Mouse (Mus musculus) hindbrain, embryonic 13.5 days (tissue): ENCODE measurements at regions not wholly inside any gene's neighbourhood (a gene's known extent, or its start where the extent isn't known, plus 50 kb on each side); places are given as distances from the start of the nearest gene placed in this dataset.

ENCODE experiments used
- ATAC-seq: fragments of 200-750 bp; cut with Nextera tagmentation; 2 replicates; pipeline ENCODE4 v1.8.0; 2017; ENCODE audit warnings: moderate TSS enrichment; ENCODE audit not compliant: low FRiP score
- H3K27ac ChIP-seq: fragments of 300-500 bp; sonication (generic); 2 replicates; pipeline ENCODE4 v1.5.1; 2015; ENCODE audit warnings: inconsistent platforms, mild to moderate bottlenecking, moderate library complexity
- H3K27me3 ChIP-seq: fragments of 300-500 bp; sonication (generic); 2 replicates; pipeline ENCODE4 v1.6.1; 2015; ENCODE audit warnings: mild to moderate bottlenecking, inconsistent platforms
- H3K36me3 ChIP-seq: fragments of 300-500 bp; sonication (generic); 2 replicates; pipeline ENCODE4 v1.6.1; 2015; ENCODE audit warnings: mild to moderate bottlenecking, inconsistent platforms
- H3K4me1 ChIP-seq: fragments of 300-500 bp; sonication (generic); replicated peaks from 2 replicates; pipeline ENCODE4 v1.6.1; 2015; ENCODE audit warnings: inconsistent platforms
- H3K4me2 ChIP-seq: fragments of 300-500 bp; sonication (generic); 2 replicates; pipeline ENCODE4 v1.6.1; 2015; ENCODE audit warnings: inconsistent platforms, mild to moderate bottlenecking, moderate library complexity
- H3K4me3 ChIP-seq: fragments of 300-500 bp; sonication (generic); 2 replicates; pipeline ENCODE4 v1.5.1; 2015; ENCODE audit warnings: mild to moderate bottlenecking, inconsistent platforms
- H3K9ac ChIP-seq: fragments of 300-500 bp; sonication (generic); 2 replicates; pipeline ENCODE4 v1.6.1; 2015; ENCODE audit warnings: mild to moderate bottlenecking, inconsistent platforms
- H3K9me3 ChIP-seq: fragments of 300-500 bp; sonication (generic); 2 replicates; pipeline ENCODE4 v1.6.1; 2016; ENCODE audit warnings: inconsistent platforms
- WGBS: fragments of 180-500 bp; shearing (Covaris S2); methylation state at CpG from one replicate; pipeline ENCODE4 v1.1.7; 2015; 5-methylcytosine and 5-hydroxymethylcytosine counted together

- H3K36me3 ChIP-seq, result no peaks in the 10 kb centered on the region
- H3K9me3 ChIP-seq, result no peaks in the 10 kb centered on the region
- 0 out of 2 replicates have a peak overlapping the region, but pooled peaks have one; percentile 70 for H3K27ac ChIP-seq
- WGBS, result 6% methylated on average over 4 of the region's 4 CpGs
- H3K4me1 ChIP-seq, result peaks cover 31% of the 10 kb centered on the region
- no peak overlapping the region for H3K4me3 ChIP-seq
- H3K4me2 ChIP-seq, result no peak overlapping the region
- no peak overlapping the region for H3K9ac ChIP-seq
- no peak for ATAC-seq
- no peaks in the 10 kb centered on the region for H3K27me3 ChIP-seq
Observed at GRCm38 (mm10) chr19:21166939-21167338, 105.1 kb upstream of the Zfand5 start.

DNA sequence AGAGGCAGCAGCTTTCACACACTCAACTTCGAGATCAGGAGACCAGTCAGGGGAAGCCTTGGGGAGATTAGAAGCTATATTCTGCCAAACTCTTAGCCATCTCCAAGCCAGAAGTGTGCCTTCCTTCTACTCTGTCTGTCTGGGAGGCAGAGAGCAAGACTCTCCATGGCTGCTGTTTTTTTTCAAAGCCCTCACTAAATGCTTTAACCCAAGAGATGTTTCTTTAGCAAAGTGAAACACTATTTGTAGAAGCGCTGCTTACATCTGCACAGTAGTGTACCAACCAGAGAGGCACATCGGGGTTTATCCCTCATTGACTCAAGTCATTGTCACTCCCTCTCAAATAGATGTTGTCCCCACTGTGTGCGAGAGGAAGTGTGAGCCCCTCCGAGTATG lies 105.6 kb upstream of the Zfand5 start:
- ATAC-seq, result 0 out of 2 replicates have a peak, but pooled peaks have one; percentile 22
- Histone ChIP-seq H3K9me3 (no peaks in the 10 kb centered on the region), H3K4me1 (peaks cover 31% of the 10 kb centered on the region), H3K9ac (no peak overlapping the region), H3K36me3 (no peaks in the 10 kb centered on the region), H3K4me3 (no peak overlapping the region), H3K27ac (peak overlapping the region; percentile 70), H3K27me3 (no peaks in the 10 kb centered on the region), H3K4me2 (peak overlapping the region; percentile 25)
- WGBS, result 25% methylated on average over 5 of the region's 5 CpGs

GRCm38 (mm10) chr19:21165763-21166464 lies 106.2 kb upstream of the Zfand5 start:
- peak overlapping the region; percentile 25 for H3K4me2 ChIP-seq
- H3K9me3 ChIP-seq, result no peaks in the 10 kb centered on the region
- no peaks in the 10 kb centered on the region for H3K27me3 ChIP-seq
- no peak overlapping the region for H3K4me3 ChIP-seq
- no peaks in the 10 kb centered on the region for H3K36me3 ChIP-seq
- peak overlapping the region; percentile 70 for H3K27ac ChIP-seq
- no peak overlapping the region for H3K9ac ChIP-seq
- 6% methylated on average over 10 of the region's 10 CpGs for WGBS
- peak; percentile 79 for ATAC-seq
- peaks cover 33% of the 10 kb centered on the region for H3K4me1 ChIP-seq

- Histone ChIP-seq H3K9ac (no peak overlapping the region), H3K4me1 (peaks cover 38% of the 10 kb centered on the region), H3K4me2 (no peak overlapping the region), H3K27ac (no peak overlapping the region), H3K9me3 (no peaks in the 10 kb centered on the region), H3K27me3 (no peaks in the 10 kb centered on the region), H3K36me3 (no peaks in the 10 kb centered on the region), H3K4me3 (no peak overlapping the region)
- no peak for ATAC-seq
- WGBS, result 81% methylated on average over 2 of the region's 2 CpGs
Observed at GRCm38 (mm10) chr19:21163978-21164377, 108.1 kb upstream of the Zfand5 start.

GRCm38 (mm10) chr19:21160946-21161345 lies 111.1 kb upstream of the Zfand5 start:
- no peak overlapping the region for H3K9ac ChIP-seq
- ATAC-seq, result no peak
- no peaks in the 10 kb centered on the region for H3K36me3 ChIP-seq
- no peak overlapping the region for H3K4me2 ChIP-seq
- no peaks in the 10 kb centered on the region for H3K27me3 ChIP-seq
- H3K9me3 ChIP-seq, result no peaks in the 10 kb centered on the region
- H3K27ac ChIP-seq, result no peak overlapping the region
- peaks cover 21% of the 10 kb centered on the region for H3K4me1 ChIP-seq
- no peak overlapping the region for H3K4me3 ChIP-seq
- WGBS, result 4% methylated on average over 4 of the region's 4 CpGs

GRCm38 (mm10) chr19:21159189-21160137 lies 112.6 kb upstream of the Zfand5 start:
- peaks cover 7% of the 10 kb centered on the region for H3K4me1 ChIP-seq
- ATAC-seq, result no peak
- no peak overlapping the region for H3K4me2 ChIP-seq
- no peak overlapping the region for H3K27ac ChIP-seq
- H3K4me3 ChIP-seq, result no peak overlapping the region
- 57% methylated on average over 8 of the region's 8 CpGs for WGBS
- H3K9me3 ChIP-seq, result no peaks in the 10 kb centered on the region
- no peaks in the 10 kb centered on the region for H3K27me3 ChIP-seq
- no peaks in the 10 kb centered on the region for H3K36me3 ChIP-seq
- H3K9ac ChIP-seq, result no peak overlapping the region

DNA sequence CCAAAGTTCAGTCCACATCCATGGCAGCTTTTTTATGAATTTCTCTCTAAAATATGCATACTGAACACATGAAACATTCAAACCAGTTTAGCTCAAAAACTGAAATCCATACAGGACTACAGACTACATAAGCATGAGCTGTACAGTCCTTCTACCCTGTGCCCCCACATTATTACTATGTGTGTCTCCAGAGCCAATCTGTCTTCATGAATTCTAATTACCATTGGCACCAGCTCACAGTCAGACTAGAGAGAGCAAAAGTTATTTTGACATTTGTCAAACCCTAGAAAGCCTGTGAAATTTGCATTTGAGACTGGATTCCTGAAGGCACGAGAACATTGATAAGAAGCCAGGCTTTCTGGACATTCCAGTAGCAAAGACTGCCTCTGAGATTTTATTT lies 117.9 kb upstream of the Zfand5 start:
- ATAC-seq, result no peak
- Histone ChIP-seq H3K36me3 (no peaks in the 10 kb centered on the region), H3K4me3 (no peak overlapping the region), H3K4me1 (no peaks in the 10 kb centered on the region), H3K9ac (no peak overlapping the region), H3K4me2 (no peak overlapping the region), H3K27me3 (no peaks in the 10 kb centered on the region), H3K9me3 (no peaks in the 10 kb centered on the region), H3K27ac (no peak overlapping the region)
- 37% methylated on average over 1 of the region's 1 CpGs for WGBS

DNA sequence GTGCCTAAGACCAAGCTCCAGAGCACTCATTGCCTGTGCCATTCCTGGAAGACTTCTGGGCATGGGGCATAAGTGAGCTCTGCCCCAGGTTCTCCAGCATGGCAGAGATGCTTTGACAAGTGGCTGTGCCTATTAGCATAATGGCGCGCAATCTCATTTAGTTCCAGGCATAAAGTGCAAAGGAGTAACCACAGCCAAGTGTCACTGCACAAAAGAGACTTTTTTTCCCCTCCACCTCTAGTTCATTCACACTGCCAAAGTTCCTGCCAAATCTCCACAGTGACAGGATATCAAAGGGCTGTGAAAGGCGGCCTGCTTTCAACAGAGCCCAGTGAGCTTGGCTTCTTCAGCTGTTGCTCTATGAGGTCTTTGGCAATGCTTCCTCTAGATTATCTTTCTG lies 120.1 kb upstream of the Zfand5 start:
- no peaks in the 10 kb centered on the region for H3K27me3 ChIP-seq
- peak; percentile 82 for ATAC-seq
- H3K4me3 ChIP-seq, result no peak overlapping the region
- no peaks in the 10 kb centered on the region for H3K4me1 ChIP-seq
- no peaks in the 10 kb centered on the region for H3K9me3 ChIP-seq
- H3K27ac ChIP-seq, result no peak overlapping the region
- H3K36me3 ChIP-seq, result no peaks in the 10 kb centered on the region
- no peak overlapping the region for H3K9ac ChIP-seq
- 13% methylated on average over 3 of the region's 3 CpGs for WGBS
- H3K4me2 ChIP-seq, result no peak overlapping the region

- WGBS, result 75% methylated on average over 3 of the region's 3 CpGs
- H3K27ac ChIP-seq, result no peak overlapping the region
- no peak overlapping the region for H3K9ac ChIP-seq
- H3K4me3 ChIP-seq, result no peak overlapping the region
- H3K36me3 ChIP-seq, result no peaks in the 10 kb centered on the region
- H3K4me1 ChIP-seq, result no peaks in the 10 kb centered on the region
- no peak overlapping the region for H3K4me2 ChIP-seq
- H3K27me3 ChIP-seq, result no peaks in the 10 kb centered on the region
- no peaks in the 10 kb centered on the region for H3K9me3 ChIP-seq
- no peak for ATAC-seq
Observed at GRCm38 (mm10) chr19:21150849-21151248, 121.2 kb upstream of the Zfand5 start.

DNA sequence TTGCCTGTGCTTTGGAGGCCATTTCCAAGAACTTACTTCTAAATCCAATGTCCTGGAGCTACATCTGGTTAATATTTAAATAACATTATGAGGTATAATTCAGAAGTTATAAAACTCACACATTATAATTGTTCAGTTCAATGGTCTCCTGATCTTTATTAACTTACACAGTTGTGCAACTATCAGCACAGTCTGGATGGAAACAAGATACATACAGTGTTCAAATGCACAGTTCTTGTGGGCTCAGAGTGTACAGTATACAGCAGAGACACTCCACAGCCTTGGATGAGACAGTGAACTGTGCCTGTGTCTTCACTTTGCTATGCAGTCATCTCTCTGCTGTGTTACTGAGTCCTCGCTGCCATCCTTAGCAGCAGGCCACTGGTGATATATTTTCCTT lies 121.8 kb upstream of the Zfand5 start:
- Histone ChIP-seq H3K36me3 (no peaks in the 10 kb centered on the region), H3K27ac (no peak overlapping the region), H3K9ac (no peak overlapping the region), H3K4me2 (no peak overlapping the region), H3K4me3 (no peak overlapping the region), H3K27me3 (no peaks in the 10 kb centered on the region), H3K9me3 (no peaks in the 10 kb centered on the region), H3K4me1 (no peaks in the 10 kb centered on the region)
- ATAC-seq, result no peak
- WGBS, result 95% methylated on average over 1 of the region's 1 CpGs

GRCm38 (mm10) chr19:21146860-21147390 lies 125.2 kb upstream of the Zfand5 start:
- H3K4me3 ChIP-seq, result no peak overlapping the region
- H3K27me3 ChIP-seq, result no peaks in the 10 kb centered on the region
- WGBS, result 90% methylated on average over 4 of the region's 4 CpGs
- ATAC-seq, result no peak
- no peaks in the 10 kb centered on the region for H3K36me3 ChIP-seq
- H3K27ac ChIP-seq, result no peak overlapping the region
- H3K9me3 ChIP-seq, result no peaks in the 10 kb centered on the region
- no peak overlapping the region for H3K4me2 ChIP-seq
- no peak overlapping the region for H3K9ac ChIP-seq
- no peaks in the 10 kb centered on the region; the same call in 1 of the 2 replicates for H3K4me1 ChIP-seq

GRCm38 (mm10) chr19:21144659-21145283 lies 127.3 kb upstream of the Zfand5 start:
- no peak overlapping the region for H3K27ac ChIP-seq
- no peaks in the 10 kb centered on the region for H3K9me3 ChIP-seq
- 20% methylated on average over 13 of the region's 13 CpGs for WGBS
- no peaks in the 10 kb centered on the region for H3K27me3 ChIP-seq
- no peak overlapping the region for H3K9ac ChIP-seq
- no peaks in the 10 kb centered on the region; the same call in 1 of the 2 replicates for H3K4me1 ChIP-seq
- no peak overlapping the region for H3K4me3 ChIP-seq
- no peak overlapping the region for H3K4me2 ChIP-seq
- ATAC-seq, result no peak
- H3K36me3 ChIP-seq, result no peaks in the 10 kb centered on the region
